Mouse (Mus musculus): Measurements from ENCODE around the gene Wwc2.

Wwc2 gene

GRCm38 (mm10) chr8:47779589-47779988 is 211.1 kb downstream of the Wwc2 start:
- DNase-seq, result no peak

GRCm38 (mm10) chr8:47777415-47777814 is 213.3 kb downstream of the Wwc2 start:
- DNase-seq, result no peak

All from cerebellum, postnatal 10 days (tissue).